Mouse (Mus musculus) G1E (cell line): Measurements from ENCODE around the gene Ciapin1.

ENCODE experiments used
- CTCF ChIP-seq: IDR thresholded peaks from 2 replicates; pipeline ENCODE4 v1.5.1; 2012; ENCODE audit warnings: low read depth, low read length, inconsistent platforms, mixed read lengths
- GATA1 ChIP-seq: IDR thresholded peaks from 2 replicates; pipeline ENCODE4 v1.6.1; 2012; ENCODE audit warnings: borderline replicate concordance, low read length, inconsistent platforms, mixed read lengths
- GATA2 ChIP-seq: IDR thresholded peaks from 2 replicates; pipeline ENCODE4 v1.6.1; 2012; ENCODE audit warnings: low read depth, low read length, inconsistent platforms, borderline replicate concordance
- POLR2AphosphoS5 ChIP-seq: IDR thresholded peaks from 2 replicates; pipeline ENCODE4 v1.6.1; 2012; ENCODE audit warnings: low read depth, low read length, inconsistent platforms; ENCODE audit not compliant: insufficient replicate concordance
- TAL1 ChIP-seq: conservative IDR thresholded peaks from 2 replicates; pipeline ENCODE4 v1.6.1; 2012; ENCODE audit warnings: low read depth, low read length, inconsistent platforms, mixed read lengths

DNA sequence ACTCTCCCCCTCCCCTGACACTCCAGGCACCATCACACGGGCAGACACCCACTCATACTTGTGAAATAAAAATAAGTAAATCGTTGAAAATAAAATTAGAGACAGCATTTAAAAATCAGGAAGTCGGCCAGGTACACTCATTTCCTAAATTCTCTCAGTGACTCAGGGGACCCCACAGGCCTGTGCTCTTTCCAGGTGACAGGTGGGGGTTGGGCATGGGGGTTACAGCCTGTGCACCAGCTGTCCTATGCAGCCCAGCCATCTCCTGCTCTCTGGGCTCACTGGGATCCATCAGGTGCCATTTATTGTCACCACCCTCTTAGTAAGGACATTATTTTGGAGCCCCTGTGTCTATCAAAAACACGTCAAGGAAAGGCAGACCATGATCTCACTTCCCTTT is 54.3 kb downstream of the Ciapin1 start:
- no peak for TF ChIP-seq CTCF
- TF ChIP-seq TAL1 = no peak
- no peak for TF ChIP-seq POLR2AphosphoS5
- TF ChIP-seq GATA1 = no peak
- no peak for TF ChIP-seq GATA2
